Mouse (Mus musculus): ENCODE measurements at regions not wholly inside any gene's neighbourhood (a gene's known extent, or its start where the extent isn't known, plus 50 kb on each side); places are given as distances from the start of the nearest gene placed in this dataset.

GRCm38 (mm10) chr2:75756704-75757638 lies 52.5 kb upstream of the Nfe2l2 start:
- in situ Hi-C loops (cut with MboI; ENCODE audit: low pct_unique_long_range_greater_than_20kb in 1 of 2, low sequenced_read_pairs in 2 of 2, unreplicated experiment in 1 of 2): no loop called here

GRCm38 (mm10) chr2:75754606-75755005 lies 50.2 kb upstream of the Nfe2l2 start:
- in situ Hi-C loops (cut with MboI; ENCODE audit: low pct_unique_long_range_greater_than_20kb in 1 of 2, low sequenced_read_pairs in 2 of 2, unreplicated experiment in 1 of 2): no loop called here
